Mouse (Mus musculus) forebrain, embryonic 14.5 days (tissue): ENCODE data around the gene Mtch2. TPM values are rescaled to one million over a fixed set of nuclear protein-coding genes. Genes with fewer than 3 reads are reported as not detected.
"Not testable (repeated sequence)": the region's sequence is repeated elsewhere in the genome, so short reads cannot be mapped to it uniquely, and the experiment has no call there.

ENCODE experiments used
- ATAC-seq: fragments of 200-750 bp; cut with Nextera tagmentation; 2 replicates; pipeline ENCODE4 v1.8.0; 2017; ENCODE audit warnings: mild to moderate bottlenecking, moderate library complexity
- DNase-seq: peaks from one replicate; pipeline ENCODE4 v3.0.0-alpha.2; 2015; ENCODE audit warnings: low spot score
- H3K27ac ChIP-seq: fragments of 300-500 bp; sonication (generic); 2 replicates; pipeline ENCODE4 v1.5.1; 2014; ENCODE audit warnings: low read depth, mild to moderate bottlenecking, control low read depth, low read length, moderate library complexity
- H3K27me3 ChIP-seq: fragments of 300-500 bp; sonication (generic); replicated peaks from 2 replicates; pipeline ENCODE4 v1.6.1; 2014; ENCODE audit warnings: low read length, control low read depth, mixed read lengths; ENCODE audit not compliant: control insufficient read depth, insufficient read depth
- H3K36me3 ChIP-seq: fragments of 300-500 bp; sonication (generic); 2 replicates; pipeline ENCODE4 v1.6.1; 2014; ENCODE audit warnings: low read length, control low read depth; ENCODE audit not compliant: control insufficient read depth, insufficient read depth
- H3K4me1 ChIP-seq: fragments of 300-500 bp; sonication (generic); 2 replicates; pipeline ENCODE4 v1.6.1; 2014; ENCODE audit warnings: antibody characterized with exemption, low read length, control low read depth; ENCODE audit not compliant: control insufficient read depth, insufficient read depth
- H3K4me2 ChIP-seq: fragments of 300-500 bp; sonication (generic); 2 replicates; pipeline ENCODE4 v1.6.1; 2014; ENCODE audit warnings: mild to moderate bottlenecking, control low read depth, low read length
- H3K4me3 ChIP-seq: fragments of 300-500 bp; sonication (generic); 2 replicates; pipeline ENCODE4 v1.5.1; 2014; ENCODE audit warnings: low read depth, low read length, control low read depth
- H3K9ac ChIP-seq: fragments of 300-500 bp; sonication (generic); 2 replicates; pipeline ENCODE4 v1.6.1; 2014; ENCODE audit warnings: mild to moderate bottlenecking, low read length, control low read depth, moderate library complexity
- H3K9me3 ChIP-seq: fragments of 300-500 bp; sonication (generic); replicated peaks from 2 replicates; pipeline ENCODE4 v1.6.1; 2016; ENCODE audit warnings: low read length, control low read depth, mixed read lengths; ENCODE audit not compliant: control insufficient read depth
- WGBS: fragments of 180-500 bp; shearing (Covaris S2); extraction: QIAGEN DNeasy Blood & Tissue Kit; methylation state at CpG from one replicate; pipeline ENCODE4 v1.1.7; 2014; 5-methylcytosine and 5-hydroxymethylcytosine counted together
- polyA plus RNA-seq: library from polyadenylated mRNA; unstranded; fragments of >200 nt; fragmentation: Nextera tagmentation; extraction: Ambion mirVana; gene quantifications from 2 replicates; pipeline ENCODE4 v1.2.1, GENCODE M21; 2014

Mtch2 gene
- polyA plus RNA-seq, 1 experiment from 2014 or later = 353 TPM

DNA sequence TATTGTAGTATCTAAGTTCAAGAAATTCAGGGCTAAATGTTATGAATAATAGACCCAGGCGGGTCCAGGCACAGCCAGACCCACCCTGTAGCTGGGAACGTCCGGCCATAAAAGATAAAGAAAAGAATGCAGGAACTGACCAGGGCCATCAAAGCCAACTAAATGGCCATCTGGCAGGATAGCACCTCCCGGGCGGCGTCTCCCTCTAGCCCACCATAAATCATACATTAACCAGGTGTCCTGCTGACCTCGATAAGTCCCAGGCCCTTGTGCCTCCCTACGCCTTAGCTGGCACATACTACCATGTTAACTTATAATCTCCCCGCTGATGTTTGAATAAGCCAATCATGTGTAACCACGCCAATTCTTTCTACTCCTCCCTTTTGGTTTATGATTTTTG, 22.4 kb upstream of the Mtch2 start:
- ATAC-seq, H3K4me2 ChIP-seq, H3K27me3 ChIP-seq, DNase-seq, H3K36me3 ChIP-seq, H3K27ac ChIP-seq, H3K4me1 ChIP-seq, H3K4me3 ChIP-seq, H3K9me3 ChIP-seq, H3K9ac ChIP-seq: not testable (repeated sequence)
- WGBS = 91% methylated on average over 10 of the region's 10 CpGs

DNA sequence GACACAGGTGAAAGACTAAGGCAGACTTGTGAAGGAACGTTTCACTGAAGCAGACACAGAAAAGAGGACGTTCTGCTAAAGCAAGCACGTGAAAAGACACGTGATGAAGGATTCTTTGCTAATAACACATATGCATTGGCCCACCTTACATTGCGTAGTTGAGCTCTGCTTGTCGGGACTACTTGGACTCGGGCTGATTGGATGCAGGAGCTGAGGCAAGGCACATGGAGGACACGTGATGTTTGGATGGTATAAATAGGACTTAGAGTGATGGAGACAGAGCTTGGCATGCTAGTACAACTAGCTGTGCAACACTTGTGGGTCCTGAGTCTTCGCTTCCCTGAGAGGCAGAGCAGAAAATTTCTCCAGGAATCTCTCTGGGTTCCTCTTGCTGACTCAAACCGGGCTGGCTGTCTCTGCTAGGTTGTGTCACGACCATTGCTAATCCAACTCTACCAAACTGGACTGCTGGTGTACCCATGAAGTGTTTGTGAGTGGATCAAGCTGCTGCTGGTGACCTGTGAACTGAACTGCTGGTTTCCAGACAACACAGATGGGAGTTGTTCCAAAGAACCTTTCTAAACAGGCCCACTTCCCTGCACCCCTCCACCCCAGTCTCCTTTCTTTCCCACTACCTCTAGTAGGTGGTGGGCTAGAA, 21.3 kb upstream of the Mtch2 start:
- Histone ChIP-seq H3K27me3 (no peaks in the 10 kb centered on the region), H3K4me2 (no peak overlapping the region), H3K4me1 (no peaks in the 10 kb centered on the region), H3K9me3 (no peaks in the 10 kb centered on the region), H3K27ac (no peak overlapping the region), H3K9ac (no peak overlapping the region), H3K36me3 (no peaks in the 10 kb centered on the region), H3K4me3 (no peak overlapping the region)
- WGBS = 86% methylated on average over 11 of the region's 11 CpGs
- ATAC-seq (no peak), DNase-seq (no peak)

DNA sequence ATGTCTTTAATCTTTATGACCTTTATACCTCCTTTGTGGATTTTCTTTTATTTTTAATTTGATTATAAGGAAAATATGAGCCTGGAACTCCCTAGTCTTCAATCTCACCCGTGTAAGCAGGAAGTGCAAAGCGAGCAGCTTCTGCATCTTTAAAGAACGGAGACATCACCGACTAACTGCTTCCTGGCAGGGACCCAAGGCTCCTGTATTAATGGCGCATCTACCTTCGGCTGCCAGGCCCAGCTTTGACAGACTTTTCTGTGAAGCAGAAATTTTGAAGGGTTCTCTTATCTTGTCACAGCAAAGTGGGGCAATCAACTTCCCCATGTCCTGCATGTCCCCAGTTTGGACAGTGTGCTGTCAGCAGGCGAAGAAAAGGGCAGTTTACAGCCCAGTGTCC, 18.2 kb upstream of the Mtch2 start:
- no peak for ATAC-seq
- WGBS = 65% methylated on average over 7 of the region's 7 CpGs
- Histone ChIP-seq H3K4me2 (no peak overlapping the region), H3K4me1 (no peaks in the 10 kb centered on the region), H3K27me3 (no peaks in the 10 kb centered on the region), H3K27ac (no peak overlapping the region), H3K9me3 (no peaks in the 10 kb centered on the region), H3K9ac (no peak overlapping the region), H3K4me3 (no peak overlapping the region), H3K36me3 (no peaks in the 10 kb centered on the region)
- peak; percentile 8 for DNase-seq

DNA sequence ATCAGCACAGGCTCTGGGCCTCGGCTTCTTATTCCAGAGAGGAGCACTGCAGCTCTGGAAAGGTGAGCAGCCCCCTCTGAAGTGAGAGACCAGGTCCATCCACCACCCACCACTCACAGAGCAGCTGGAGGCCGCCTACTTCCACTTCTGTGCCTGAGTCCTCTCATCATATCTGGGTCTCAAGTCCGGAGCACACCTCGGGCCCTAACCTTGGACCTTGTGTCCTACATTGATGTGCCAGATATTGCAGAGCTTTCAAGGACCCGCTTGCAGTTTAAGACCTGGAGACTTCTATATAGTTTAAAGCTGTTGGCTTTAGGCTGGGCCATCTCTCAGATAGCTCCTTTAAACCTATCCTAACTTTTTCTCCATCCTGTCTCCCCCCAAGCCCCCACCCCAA, 13.5 kb upstream of the Mtch2 start:
- Histone ChIP-seq H3K4me1 (no peaks in the 10 kb centered on the region), H3K4me2 (no peak overlapping the region), H3K27me3 (no peaks in the 10 kb centered on the region), H3K36me3 (no peaks in the 10 kb centered on the region), H3K27ac (no peak overlapping the region), H3K9me3 (no peaks in the 10 kb centered on the region), H3K9ac (no peak overlapping the region), H3K4me3 (no peak overlapping the region)
- DNase-seq (no peak), ATAC-seq (no peak)
- WGBS = 82% methylated on average over 5 of the region's 5 CpGs

DNA sequence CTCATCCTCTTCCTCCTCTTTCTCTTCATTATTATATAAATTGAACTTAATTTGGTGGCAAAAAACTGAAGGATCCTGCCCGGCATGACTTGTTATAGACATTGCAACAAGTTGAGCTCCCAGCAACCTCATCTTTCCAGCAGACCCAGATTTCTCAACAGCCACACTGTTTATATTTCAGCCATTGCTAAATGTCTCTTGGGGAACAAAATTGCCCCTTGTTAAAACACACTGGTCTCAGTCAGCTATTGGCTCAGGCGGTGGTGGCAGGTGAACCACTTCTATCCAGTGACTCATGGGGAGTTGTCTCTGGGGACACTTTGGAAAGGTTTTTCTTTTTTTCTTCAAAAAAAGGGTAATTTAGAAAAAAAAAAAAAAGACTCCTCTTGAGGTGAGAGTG, 8.3 kb upstream of the Mtch2 start:
- no peak overlapping the region for H3K4me3 ChIP-seq
- WGBS = 89% methylated on average over 2 of the region's 2 CpGs
- H3K27me3 ChIP-seq = no peaks in the 10 kb centered on the region
- no peak for DNase-seq
- H3K9ac ChIP-seq = no peak overlapping the region
- no peaks in the 10 kb centered on the region for H3K4me1 ChIP-seq
- no peak overlapping the region for H3K27ac ChIP-seq
- no peaks in the 10 kb centered on the region for H3K36me3 ChIP-seq
- ATAC-seq = no peak
- no peaks in the 10 kb centered on the region for H3K9me3 ChIP-seq
- no peak overlapping the region for H3K4me2 ChIP-seq

DNA sequence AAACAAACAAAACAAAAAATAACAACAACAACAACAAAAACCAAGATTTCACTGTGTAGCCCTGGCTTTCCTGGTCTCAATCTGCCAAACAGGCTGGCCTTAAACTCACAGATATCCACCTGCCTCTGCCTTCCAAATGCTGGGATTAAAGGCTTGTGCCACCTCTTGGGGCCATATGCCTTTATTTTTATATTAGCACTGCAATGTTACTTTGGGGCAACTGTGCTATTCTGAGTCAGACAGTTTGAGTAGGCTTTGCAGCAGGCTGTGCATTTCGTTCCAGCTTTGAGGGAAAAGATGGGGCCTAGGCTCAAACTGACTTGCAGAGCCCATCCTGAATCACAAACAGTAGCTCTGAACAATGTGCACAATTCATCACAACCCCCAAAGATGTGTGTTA, 3.3 kb upstream of the Mtch2 start:
- no peaks in the 10 kb centered on the region for H3K27me3 ChIP-seq
- no peaks in the 10 kb centered on the region for H3K9me3 ChIP-seq
- H3K36me3 ChIP-seq = no peaks in the 10 kb centered on the region
- ATAC-seq = no peak
- no peak overlapping the region for H3K4me2 ChIP-seq
- no peak overlapping the region for H3K4me3 ChIP-seq
- no peak overlapping the region for H3K9ac ChIP-seq
- DNase-seq = no peak
- peaks cover 9% of the 10 kb centered on the region for H3K4me1 ChIP-seq
- H3K27ac ChIP-seq = no peak overlapping the region
- WGBS = 72% methylated on average over 1 of the region's 1 CpGs

DNA sequence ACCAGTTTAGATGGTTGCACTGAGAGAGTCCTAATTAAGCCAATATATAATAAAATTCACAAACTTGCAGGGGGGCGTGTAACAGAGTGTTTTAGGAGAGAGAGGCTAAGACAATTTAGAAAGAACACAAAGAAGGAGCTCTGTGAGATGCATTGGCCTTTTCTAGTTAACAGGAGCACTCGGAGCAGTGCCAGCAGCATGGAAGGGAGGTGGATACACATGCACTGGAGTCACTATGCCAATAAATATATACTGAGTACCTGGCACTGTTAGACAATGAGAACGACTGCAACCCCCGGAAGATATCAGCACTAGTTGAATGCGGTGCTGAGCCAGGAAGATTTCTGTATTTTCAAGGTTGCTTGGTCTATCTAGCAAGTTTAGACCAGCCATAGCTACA, 2.7 kb upstream of the Mtch2 start:
- peaks cover 15% of the 10 kb centered on the region for H3K4me1 ChIP-seq
- ATAC-seq = no peak
- H3K36me3 ChIP-seq = peaks cover 2% of the 10 kb centered on the region; the same call in 1 of the 2 replicates
- H3K9me3 ChIP-seq = no peaks in the 10 kb centered on the region
- no peaks in the 10 kb centered on the region for H3K27me3 ChIP-seq
- no peak for DNase-seq
- H3K27ac ChIP-seq = no peak overlapping the region
- no peak overlapping the region for H3K9ac ChIP-seq
- WGBS = 77% methylated on average over 5 of the region's 5 CpGs
- H3K4me3 ChIP-seq = no peak overlapping the region
- no peak overlapping the region for H3K4me2 ChIP-seq

DNA sequence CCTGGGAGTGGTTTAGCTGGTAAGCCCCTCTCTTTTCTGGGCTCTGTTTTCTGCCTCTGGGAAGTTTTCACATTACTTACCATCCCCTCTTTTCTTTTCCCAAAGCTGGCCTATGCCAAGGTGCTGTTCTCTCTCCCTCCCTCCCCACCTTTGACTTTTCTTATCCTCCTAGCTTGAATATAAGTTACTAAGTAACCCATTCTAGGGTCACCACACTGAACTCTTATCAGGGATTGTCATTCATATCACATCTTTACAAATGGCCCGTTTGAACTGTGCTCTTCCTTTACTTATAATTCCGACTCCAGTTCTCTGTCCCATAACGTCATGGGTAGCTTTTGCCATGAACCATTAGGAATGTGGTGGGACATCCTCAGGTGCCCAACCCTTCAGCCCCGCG, 1.7 kb upstream of the Mtch2 start:
- ATAC-seq = no peak
- no peak overlapping the region for H3K4me3 ChIP-seq
- H3K27ac ChIP-seq = no peak overlapping the region
- H3K4me2 ChIP-seq = no peak overlapping the region
- H3K36me3 ChIP-seq = peaks cover 10% of the 10 kb centered on the region
- H3K9me3 ChIP-seq = no peaks in the 10 kb centered on the region
- H3K4me1 ChIP-seq = peaks cover 17% of the 10 kb centered on the region
- WGBS = 81% methylated on average over 5 of the region's 5 CpGs
- no peak for DNase-seq
- H3K27me3 ChIP-seq = no peaks in the 10 kb centered on the region
- H3K9ac ChIP-seq = no peak overlapping the region

DNA sequence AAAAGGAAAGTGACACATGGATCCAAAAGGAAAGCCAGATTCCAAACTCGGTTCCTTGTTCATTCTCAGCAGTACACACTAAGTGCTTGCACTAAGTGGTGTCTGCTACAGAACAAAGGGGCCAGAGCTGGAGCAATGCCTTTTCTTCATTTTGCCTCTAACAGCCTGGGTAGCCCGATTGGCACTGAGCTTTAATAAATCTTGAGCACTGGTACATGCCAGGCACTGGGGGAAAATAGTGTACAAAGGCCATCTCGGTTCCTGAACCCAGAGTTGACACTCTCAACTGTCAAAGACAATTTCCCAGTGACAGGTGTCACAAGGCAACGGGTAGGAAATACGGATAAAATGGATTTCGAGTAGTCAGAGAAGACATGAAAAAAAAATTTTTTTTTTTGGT, 784 bp upstream of the Mtch2 start:
- DNase-seq = peak; percentile 10
- H3K4me1 ChIP-seq = peaks cover 17% of the 10 kb centered on the region
- peak overlapping the region; percentile 69 for H3K4me3 ChIP-seq
- ATAC-seq = no peak
- peak overlapping the region; percentile 53 for H3K4me2 ChIP-seq
- peak overlapping the region; percentile 67 for H3K9ac ChIP-seq
- peaks cover 19% of the 10 kb centered on the region for H3K36me3 ChIP-seq
- WGBS = 44% methylated on average over 6 of the region's 6 CpGs
- H3K27ac ChIP-seq = peak overlapping the region; percentile 66; the same call in 1 of the 2 replicates
- no peaks in the 10 kb centered on the region for H3K9me3 ChIP-seq
- no peaks in the 10 kb centered on the region for H3K27me3 ChIP-seq
